Mouse (Mus musculus) hindbrain, embryonic 13.5 days (tissue): ENCODE results near the gene Stx7. TPM values are rescaled to one million over a fixed set of nuclear protein-coding genes. Genes with fewer than 3 reads are reported as not detected.
A peak's percentile ranks its signal among the peaks of the same experiment; 100 is the strongest.

Experiments used
- ATAC-seq: fragments of 200-750 bp; cut with Nextera tagmentation; 2 replicates; pipeline ENCODE4 v1.8.0; 2017; ENCODE audit warnings: moderate TSS enrichment; ENCODE audit not compliant: low FRiP score
- H3K27ac ChIP-seq: fragments of 300-500 bp; sonication (generic); 2 replicates; pipeline ENCODE4 v1.5.1; 2015; ENCODE audit warnings: inconsistent platforms, mild to moderate bottlenecking, moderate library complexity
- H3K27me3 ChIP-seq: fragments of 300-500 bp; sonication (generic); 2 replicates; pipeline ENCODE4 v1.6.1; 2015; ENCODE audit warnings: mild to moderate bottlenecking, inconsistent platforms
- H3K36me3 ChIP-seq: fragments of 300-500 bp; sonication (generic); 2 replicates; pipeline ENCODE4 v1.6.1; 2015; ENCODE audit warnings: mild to moderate bottlenecking, inconsistent platforms
- H3K4me1 ChIP-seq: fragments of 300-500 bp; sonication (generic); replicated peaks from 2 replicates; pipeline ENCODE4 v1.6.1; 2015; ENCODE audit warnings: inconsistent platforms
- H3K4me2 ChIP-seq: fragments of 300-500 bp; sonication (generic); 2 replicates; pipeline ENCODE4 v1.6.1; 2015; ENCODE audit warnings: inconsistent platforms, mild to moderate bottlenecking, moderate library complexity
- H3K4me3 ChIP-seq: fragments of 300-500 bp; sonication (generic); 2 replicates; pipeline ENCODE4 v1.5.1; 2015; ENCODE audit warnings: mild to moderate bottlenecking, inconsistent platforms
- H3K9ac ChIP-seq: fragments of 300-500 bp; sonication (generic); 2 replicates; pipeline ENCODE4 v1.6.1; 2015; ENCODE audit warnings: mild to moderate bottlenecking, inconsistent platforms
- H3K9me3 ChIP-seq: fragments of 300-500 bp; sonication (generic); 2 replicates; pipeline ENCODE4 v1.6.1; 2016; ENCODE audit warnings: inconsistent platforms
- WGBS: fragments of 180-500 bp; shearing (Covaris S2); methylation state at CpG from one replicate; pipeline ENCODE4 v1.1.7; 2015; 5-methylcytosine and 5-hydroxymethylcytosine counted together
- polyA plus RNA-seq: library from polyadenylated mRNA; unstranded; fragments of >200 nt; fragmentation: Nextera tagmentation; extraction: Ambion mirVana; gene quantifications from 2 replicates; pipeline ENCODE4 v1.2.1, GENCODE M21; 2015

Gene Stx7
- polyA plus RNA-seq, 1 experiment from 2014 or later: 279 TPM

DNA sequence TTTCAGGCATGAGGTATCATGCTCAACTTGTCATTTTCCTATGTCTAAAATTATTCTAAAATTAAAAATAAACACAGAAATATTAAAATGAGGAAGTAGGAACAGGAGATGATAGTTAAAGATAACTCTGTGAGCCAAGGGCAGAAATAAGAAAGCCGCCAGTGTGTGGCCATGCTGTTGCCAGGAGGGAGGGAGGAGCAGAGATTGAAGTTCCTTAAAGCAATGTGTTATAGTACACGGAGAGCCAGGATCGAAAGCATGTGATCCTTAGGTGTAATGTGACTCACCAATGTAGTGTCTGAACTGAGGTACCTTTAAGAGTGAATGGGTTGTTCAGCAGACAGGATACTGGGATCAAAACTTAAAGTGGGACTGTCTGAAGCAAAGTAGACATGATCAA, 6.4 kb upstream of the Stx7 start:
- no peak overlapping the region for H3K4me2 ChIP-seq
- WGBS: 93% methylated on average over 3 of the region's 3 CpGs
- no peaks in the 10 kb centered on the region for H3K4me1 ChIP-seq
- no peak overlapping the region for H3K4me3 ChIP-seq
- H3K27ac ChIP-seq: no peak overlapping the region
- no peak for ATAC-seq
- no peak overlapping the region for H3K9ac ChIP-seq
- H3K9me3 ChIP-seq: no peaks in the 10 kb centered on the region
- H3K27me3 ChIP-seq: no peaks in the 10 kb centered on the region
- no peaks in the 10 kb centered on the region for H3K36me3 ChIP-seq

DNA sequence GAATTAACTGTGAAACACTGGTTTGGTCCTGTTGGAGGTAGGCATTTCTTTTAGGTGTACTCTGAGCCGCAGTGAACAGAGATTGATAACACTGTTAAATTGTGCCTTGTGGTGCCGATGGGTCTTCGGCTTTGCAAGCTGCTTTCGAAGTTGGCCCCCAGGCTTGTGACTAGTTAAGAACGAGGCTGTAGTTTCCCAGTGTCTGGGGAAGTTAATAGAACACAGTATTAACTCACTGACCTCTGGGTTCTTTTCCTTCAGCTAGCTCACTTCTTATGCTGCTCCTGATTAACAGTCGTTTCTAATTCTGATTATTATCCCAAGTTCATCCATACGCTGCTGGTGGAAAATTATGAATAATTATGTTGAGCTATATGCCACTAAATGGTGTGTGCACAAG, 984 bp downstream of the Stx7 start:
- peak overlapping the region; percentile 65 for H3K4me2 ChIP-seq
- H3K4me1 ChIP-seq: peaks cover 32% of the 10 kb centered on the region
- peaks cover 7% of the 10 kb centered on the region for H3K36me3 ChIP-seq
- no peaks in the 10 kb centered on the region for H3K9me3 ChIP-seq
- H3K27me3 ChIP-seq: no peaks in the 10 kb centered on the region
- ATAC-seq: no peak
- peak overlapping the region; percentile 85 for H3K4me3 ChIP-seq
- H3K9ac ChIP-seq: peak overlapping the region; percentile 92; the same call in 1 of the 2 replicates
- WGBS: 35% methylated on average over 7 of the region's 7 CpGs
- no peak overlapping the region for H3K27ac ChIP-seq

DNA sequence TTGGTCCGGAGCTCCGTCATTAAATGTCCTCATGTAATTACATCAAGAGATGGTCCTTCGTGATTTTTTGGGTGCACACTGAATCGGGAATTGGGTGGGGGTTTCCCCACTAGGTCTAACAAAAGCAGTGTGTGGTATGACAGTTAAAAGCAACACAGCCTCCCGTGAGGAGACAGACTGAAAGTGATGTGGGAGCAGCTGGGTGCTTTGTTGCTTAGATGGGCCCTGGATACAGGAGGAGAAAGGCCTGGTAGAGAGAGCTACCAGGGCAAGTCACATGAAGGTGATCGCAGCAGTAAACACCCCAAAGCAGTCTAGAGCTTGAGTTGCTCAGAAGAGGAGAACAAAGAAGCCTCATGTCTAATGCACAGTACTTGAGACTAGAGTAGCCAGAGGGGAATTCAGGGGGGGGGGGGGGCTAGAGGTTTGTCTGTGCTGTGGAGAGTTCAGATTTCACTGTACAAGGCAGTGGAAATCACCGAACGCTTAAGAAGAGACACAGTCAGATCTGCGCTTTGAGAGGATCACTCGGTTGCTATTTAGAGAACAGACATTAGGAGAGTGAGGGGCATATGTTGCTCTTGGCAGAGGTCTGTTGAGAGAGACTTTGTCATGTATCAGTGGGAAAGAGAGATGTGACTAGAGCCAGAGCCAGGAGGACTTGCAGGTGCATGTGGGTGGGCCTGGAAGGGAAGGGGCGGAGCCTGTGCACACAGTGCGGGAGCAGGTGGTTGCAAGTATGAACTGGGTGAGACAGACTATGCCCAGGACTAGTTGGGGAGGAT, 9.6 kb downstream of the Stx7 start:
- whole genome bisulfite sequencing: 94% methylated on average over 12 of the region's 12 CpGs
- 0 out of 2 replicates have a peak, but pooled peaks have one; percentile 49 for ATAC-seq
- Histone ChIP-seq H3K4me2 (no peak overlapping the region), H3K9ac (no peak overlapping the region), H3K4me1 (0 out of 2 replicates have a peak, but pooled peaks cover 4% of the 10 kb centered on the region), H3K9me3 (no peaks in the 10 kb centered on the region), H3K27me3 (no peaks in the 10 kb centered on the region), H3K36me3 (peaks cover 55% of the 10 kb centered on the region), H3K27ac (no peak overlapping the region), H3K4me3 (no peak overlapping the region)

DNA sequence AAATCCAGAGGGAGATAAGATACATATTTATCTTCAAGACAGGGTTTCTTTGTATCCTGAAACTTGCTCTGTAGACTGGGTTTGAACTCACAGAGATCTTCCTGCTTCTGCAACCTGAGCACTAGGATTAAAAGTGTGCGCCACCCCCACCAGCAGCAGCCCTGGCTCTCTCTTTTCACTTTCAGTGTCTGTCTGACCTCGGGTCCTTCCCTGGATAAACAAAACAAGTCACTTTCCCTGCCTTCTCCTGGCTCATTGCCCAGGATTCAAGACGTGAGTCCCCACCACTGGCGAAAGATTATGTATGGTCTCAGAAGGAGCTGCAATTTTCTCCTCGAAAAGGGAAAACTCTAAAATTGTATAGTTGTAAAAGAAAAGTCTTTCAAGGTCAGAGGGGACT, 10.5 kb downstream of the Stx7 start:
- Histone ChIP-seq H3K4me3 (no peak overlapping the region), H3K9me3 (no peaks in the 10 kb centered on the region), H3K4me2 (no peak overlapping the region), H3K36me3 (peaks cover 55% of the 10 kb centered on the region), H3K27me3 (no peaks in the 10 kb centered on the region), H3K27ac (no peak overlapping the region), H3K4me1 (peaks cover 11% of the 10 kb centered on the region), H3K9ac (no peak overlapping the region)
- 66% methylated on average over 5 of the region's 5 CpGs for WGBS
- no peak for ATAC-seq

DNA sequence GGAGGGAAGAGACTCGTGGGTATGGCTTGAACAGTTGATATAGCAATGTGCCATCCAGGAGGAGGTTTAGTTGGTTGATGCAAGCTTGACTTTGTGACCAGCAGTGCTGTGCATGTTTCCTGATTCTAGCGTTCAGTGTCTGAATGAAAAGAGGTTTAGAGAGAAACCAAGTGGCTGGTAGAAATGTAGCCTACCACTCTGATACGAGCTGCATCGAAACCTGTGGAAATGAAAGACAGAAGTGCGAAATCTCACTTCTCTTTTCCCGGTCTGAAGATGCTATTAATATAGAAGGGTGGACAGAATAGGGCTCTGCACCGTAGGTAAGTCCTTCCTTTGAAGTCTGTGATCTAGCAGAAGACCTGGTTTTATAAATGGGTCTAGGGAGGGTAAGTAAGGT, 11.2 kb downstream of the Stx7 start:
- ATAC-seq: no peak
- WGBS: 90% methylated on average over 7 of the region's 7 CpGs
- H3K36me3 ChIP-seq: peaks cover 51% of the 10 kb centered on the region

DNA sequence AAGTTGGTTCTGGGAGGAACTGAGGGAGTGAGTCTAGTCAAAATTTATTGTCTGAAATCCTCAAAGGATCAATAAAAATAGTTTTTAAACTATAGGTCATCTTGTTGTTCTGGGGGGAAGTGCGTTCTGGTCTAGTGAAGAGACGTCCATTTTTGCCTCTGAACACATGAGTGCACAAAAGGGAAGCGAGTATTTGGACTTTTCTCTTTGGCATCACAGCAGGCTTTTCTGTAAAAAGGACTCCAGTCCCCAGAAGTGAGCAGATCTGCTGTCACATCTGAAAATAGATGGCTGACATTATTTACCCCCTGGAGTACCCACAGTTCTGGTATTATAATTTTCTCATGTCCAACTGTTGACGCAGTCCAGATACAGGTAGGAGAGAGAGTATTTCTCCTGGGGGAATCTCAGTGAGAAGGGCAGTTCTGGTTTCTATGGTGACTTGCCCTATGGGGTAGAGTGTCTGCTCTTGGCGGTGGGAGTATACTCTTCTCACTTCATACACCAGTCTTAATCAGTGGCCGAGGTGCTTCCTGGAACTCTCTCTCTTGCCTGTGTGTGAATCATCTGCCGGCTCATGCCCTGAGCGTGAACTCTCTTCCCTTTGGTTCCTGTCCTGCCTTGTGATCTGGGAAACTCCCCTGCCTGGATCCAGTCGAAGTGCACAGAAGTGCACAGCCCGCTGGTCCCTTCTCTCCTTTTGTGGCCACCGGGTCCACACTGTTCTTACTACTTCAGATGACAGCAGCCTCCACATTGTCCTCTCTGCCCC, 15.2 kb downstream of the Stx7 start:
- Histone ChIP-seq H3K27me3 (no peaks in the 10 kb centered on the region), H3K4me1 (peaks cover 26% of the 10 kb centered on the region), H3K4me2 (no peak overlapping the region), H3K9ac (no peak overlapping the region), H3K4me3 (no peak overlapping the region), H3K36me3 (peaks cover 15% of the 10 kb centered on the region), H3K27ac (no peak overlapping the region), H3K9me3 (no peaks in the 10 kb centered on the region)
- WGBS: 25% methylated on average over 11 of the region's 11 CpGs
- ATAC-seq: peak; percentile 15; the same call in 1 of the 2 replicates

More for the DNA sequence above, 11.2 kb downstream of the Stx7 start:
- H3K27ac ChIP-seq: no peak overlapping the region
- no peak overlapping the region for H3K4me3 ChIP-seq
- H3K9me3 ChIP-seq: no peaks in the 10 kb centered on the region
- H3K4me2 ChIP-seq: no peak overlapping the region
- H3K4me1 ChIP-seq: peaks cover 17% of the 10 kb centered on the region
- H3K27me3 ChIP-seq: no peaks in the 10 kb centered on the region
- no peak overlapping the region for H3K9ac ChIP-seq

DNA sequence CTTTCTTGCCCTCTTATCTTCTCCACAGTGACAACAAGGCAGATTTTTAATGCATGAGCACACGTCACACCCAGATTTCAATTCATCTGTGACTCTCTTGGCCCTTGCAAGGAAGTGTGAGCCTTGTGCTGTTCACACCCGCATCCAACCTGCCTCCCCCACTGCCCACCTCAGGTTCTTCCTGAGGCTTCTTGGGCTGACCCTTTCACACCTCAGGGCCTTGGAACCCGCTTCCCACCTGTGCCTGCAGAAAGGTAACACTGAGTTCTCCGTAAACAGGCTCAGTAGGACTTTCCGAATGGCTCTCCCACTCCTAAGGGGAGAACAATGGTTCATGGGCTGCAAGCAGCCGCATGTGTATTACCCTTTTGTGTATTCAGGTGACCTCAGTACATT, 15.8 kb downstream of the Stx7 start:
- 42% methylated on average over 6 of the region's 6 CpGs for WGBS
- no peaks in the 10 kb centered on the region for H3K27me3 ChIP-seq
- no peak overlapping the region for H3K4me2 ChIP-seq
- H3K9ac ChIP-seq: no peak overlapping the region
- H3K9me3 ChIP-seq: no peaks in the 10 kb centered on the region
- H3K4me3 ChIP-seq: no peak overlapping the region
- ATAC-seq: 0 out of 2 replicates have a peak, but pooled peaks have one; percentile 25
- peaks cover 26% of the 10 kb centered on the region for H3K4me1 ChIP-seq
- H3K27ac ChIP-seq: no peak overlapping the region
- H3K36me3 ChIP-seq: peaks cover 9% of the 10 kb centered on the region

DNA sequence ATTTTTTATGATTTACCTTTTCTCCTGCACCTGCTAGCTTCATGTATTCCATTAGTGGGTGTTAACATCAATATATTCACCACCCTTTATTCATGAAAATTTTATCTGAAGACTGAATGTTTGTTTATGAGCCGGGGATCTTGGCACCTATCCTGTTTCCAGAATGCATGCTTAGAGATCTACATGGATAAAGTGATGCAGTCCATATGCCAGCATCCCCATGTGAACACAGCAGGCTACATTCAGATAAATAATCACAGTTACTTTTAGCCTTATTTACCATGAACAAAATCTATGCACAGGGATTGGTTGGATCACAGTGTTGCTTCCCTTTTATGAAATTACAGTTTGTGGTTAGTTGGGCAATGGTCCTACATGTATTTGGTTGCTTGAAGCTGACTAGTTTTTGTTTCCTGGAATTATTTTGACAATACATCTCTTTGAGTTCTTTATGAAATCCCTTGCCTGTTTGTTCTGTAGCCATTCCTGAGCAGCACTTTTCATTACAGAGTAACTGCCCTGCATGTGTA, 16.5 kb downstream of the Stx7 start:
- ATAC-seq: no peak
- no peak overlapping the region for H3K27ac ChIP-seq
- no peaks in the 10 kb centered on the region for H3K9me3 ChIP-seq
- peaks cover 26% of the 10 kb centered on the region for H3K4me1 ChIP-seq
- no peak overlapping the region for H3K4me3 ChIP-seq
- 44% methylated on average over 1 of the region's 1 CpGs for WGBS
- H3K4me2 ChIP-seq: no peak overlapping the region
- H3K27me3 ChIP-seq: no peaks in the 10 kb centered on the region
- no peak overlapping the region for H3K9ac ChIP-seq
- H3K36me3 ChIP-seq: peaks cover 3% of the 10 kb centered on the region; the same call in 1 of the 2 replicates

DNA sequence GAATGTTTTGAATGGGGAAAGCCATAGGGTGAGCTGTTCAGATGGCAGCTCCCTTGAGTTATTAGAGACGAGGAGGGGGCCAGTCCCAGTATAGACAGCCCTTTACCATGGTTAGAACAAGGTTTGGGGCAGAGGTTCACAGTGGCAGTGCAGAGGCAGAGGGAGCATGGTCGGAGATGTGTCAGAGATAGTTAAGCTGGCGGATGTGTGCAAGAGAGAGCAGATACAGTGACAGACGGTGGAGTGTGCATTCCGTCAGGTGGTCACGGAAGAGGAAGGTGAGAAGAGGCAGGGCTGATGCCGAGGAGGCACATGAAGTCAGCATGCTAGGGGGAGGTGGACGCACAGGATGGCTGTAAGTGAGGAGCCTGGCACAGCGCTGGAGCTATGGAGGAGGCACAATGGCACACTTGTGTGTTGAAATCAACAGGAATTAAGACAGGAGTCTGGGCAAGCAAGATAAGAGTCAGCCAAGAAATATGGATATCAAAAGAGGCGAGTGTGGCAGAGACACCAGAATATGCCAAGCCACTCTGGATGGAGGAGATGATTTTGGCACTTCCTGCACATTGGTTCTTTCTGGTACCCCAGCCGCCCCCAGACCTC, 19.0 kb downstream of the Stx7 start:
- Histone ChIP-seq H3K9ac (no peak overlapping the region), H3K4me1 (peaks cover 23% of the 10 kb centered on the region), H3K9me3 (no peaks in the 10 kb centered on the region), H3K27ac (no peak overlapping the region), H3K27me3 (no peaks in the 10 kb centered on the region), H3K4me3 (no peak overlapping the region), H3K4me2 (no peak overlapping the region), H3K36me3 (no peaks in the 10 kb centered on the region)
- WGBS: 90% methylated on average over 11 of the region's 11 CpGs
- ATAC-seq: no peak

DNA sequence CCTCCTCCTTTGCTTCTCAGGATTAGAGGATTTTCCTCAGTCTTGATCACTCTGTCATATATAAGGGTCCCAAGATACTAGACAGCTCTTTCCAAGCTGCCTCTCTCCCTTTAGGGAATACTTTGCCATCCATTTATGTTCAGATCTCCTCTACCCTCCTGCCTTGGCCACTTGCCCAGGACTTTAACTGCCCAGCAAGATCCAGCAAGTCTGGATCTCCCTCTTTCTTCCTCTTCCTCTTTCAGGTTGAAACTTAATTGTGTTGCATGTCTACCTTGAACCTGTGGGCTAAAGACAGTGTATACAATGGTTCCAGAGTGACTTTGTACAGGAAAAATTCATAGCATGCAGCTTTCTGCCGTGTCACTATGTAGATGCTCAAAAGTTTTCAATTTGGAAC, 19.8 kb downstream of the Stx7 start:
- 92% methylated on average over 1 of the region's 1 CpGs for WGBS
- ATAC-seq: no peak
- no peak overlapping the region for H3K4me2 ChIP-seq
- no peak overlapping the region for H3K9ac ChIP-seq
- H3K4me1 ChIP-seq: peaks cover 21% of the 10 kb centered on the region
- H3K27me3 ChIP-seq: no peaks in the 10 kb centered on the region
- no peak overlapping the region for H3K27ac ChIP-seq
- no peaks in the 10 kb centered on the region for H3K9me3 ChIP-seq
- H3K36me3 ChIP-seq: no peaks in the 10 kb centered on the region
- H3K4me3 ChIP-seq: no peak overlapping the region

DNA sequence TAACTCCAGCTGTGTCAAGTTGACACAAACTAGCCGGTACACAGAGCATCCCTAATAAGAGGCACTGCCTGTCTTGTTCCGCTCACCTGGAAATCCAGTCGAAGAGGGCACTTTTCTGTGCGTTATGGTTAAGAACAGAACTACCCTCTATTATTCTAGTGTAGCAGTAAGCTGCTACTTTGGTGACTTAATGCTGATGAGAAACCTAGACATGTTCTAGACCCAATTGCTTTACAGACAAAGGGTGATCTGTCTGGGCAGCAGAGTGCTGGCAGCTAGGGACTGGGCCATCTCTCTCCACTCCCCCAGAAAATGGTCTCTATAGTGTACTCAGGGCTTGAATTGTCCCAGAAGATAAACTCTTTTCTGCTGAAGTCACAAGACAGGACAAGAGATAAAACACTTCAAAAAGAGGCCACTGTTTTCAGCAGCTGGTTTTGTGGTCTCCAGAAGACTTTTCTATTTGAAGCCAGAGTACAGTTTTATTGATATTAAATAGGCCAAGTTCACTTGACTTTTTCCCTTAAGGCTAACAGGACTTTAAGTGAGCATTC, 22.9 kb downstream of the Stx7 start:
- no peak overlapping the region for H3K4me2 ChIP-seq
- H3K4me1 ChIP-seq: no peaks in the 10 kb centered on the region; the same call in 1 of the 2 replicates
- H3K4me3 ChIP-seq: no peak overlapping the region
- H3K9me3 ChIP-seq: no peaks in the 10 kb centered on the region
- H3K36me3 ChIP-seq: no peaks in the 10 kb centered on the region
- H3K27me3 ChIP-seq: no peaks in the 10 kb centered on the region
- H3K9ac ChIP-seq: no peak overlapping the region
- no peak for ATAC-seq
- no peak overlapping the region for H3K27ac ChIP-seq
- 90% methylated on average over 4 of the region's 4 CpGs for WGBS
